Mouse (Mus musculus) adipocyte (in vitro differentiated cells): ENCODE measurements at regions not wholly inside any gene's neighbourhood (a gene's known extent, or its start where the extent isn't known, plus 50 kb on each side); places are given as distances from the start of the nearest gene placed in this dataset.
A peak's percentile ranks its signal among the peaks of the same experiment; 100 is the strongest.

Source experiments
- DNase-seq: peaks from one replicate; pipeline ENCODE4 v3.0.0-alpha.2; 2016; ENCODE audit warnings: low spot score

DNA sequence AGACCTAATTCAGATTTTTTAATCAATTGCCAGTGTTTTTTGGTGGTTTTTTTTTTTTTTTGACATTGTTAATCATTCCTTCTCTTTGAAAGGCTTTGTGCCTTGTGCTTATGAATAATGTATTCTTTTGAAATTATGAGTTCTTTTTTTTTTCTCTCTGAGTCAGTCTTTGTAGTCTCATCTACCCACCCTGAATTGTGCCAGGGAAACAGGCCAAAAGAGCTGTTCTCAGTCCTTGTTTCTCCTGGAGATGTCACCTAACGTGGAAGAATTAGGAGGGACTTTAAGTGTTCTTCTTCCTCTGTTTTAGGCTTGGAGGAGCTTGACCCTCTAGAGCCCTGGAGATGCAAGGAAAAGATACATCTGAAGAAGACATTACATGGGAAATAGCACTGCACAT is 2012.6 kb downstream of the Poteg start:
- no peak for DNase-seq

DNA sequence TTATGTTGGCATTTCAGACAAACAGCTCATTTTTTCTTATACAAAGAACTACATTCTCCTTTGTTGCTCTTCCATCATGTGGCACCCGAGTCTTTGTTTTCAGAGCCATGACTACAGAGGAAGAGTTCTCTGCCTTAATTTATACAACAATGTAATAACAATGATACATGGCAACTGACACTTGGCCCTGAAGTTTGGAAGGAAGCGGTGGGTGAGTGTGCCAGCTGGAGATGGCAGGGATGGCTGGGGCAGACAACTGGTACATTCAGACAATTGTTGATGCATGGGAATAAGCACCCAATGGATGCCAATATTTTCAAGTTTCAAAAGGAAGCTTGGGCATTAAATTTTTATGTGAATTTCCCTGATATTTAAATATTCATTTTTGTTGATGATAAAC is 2045.5 kb downstream of the Poteg start:
- no peak for DNase-seq

DNA sequence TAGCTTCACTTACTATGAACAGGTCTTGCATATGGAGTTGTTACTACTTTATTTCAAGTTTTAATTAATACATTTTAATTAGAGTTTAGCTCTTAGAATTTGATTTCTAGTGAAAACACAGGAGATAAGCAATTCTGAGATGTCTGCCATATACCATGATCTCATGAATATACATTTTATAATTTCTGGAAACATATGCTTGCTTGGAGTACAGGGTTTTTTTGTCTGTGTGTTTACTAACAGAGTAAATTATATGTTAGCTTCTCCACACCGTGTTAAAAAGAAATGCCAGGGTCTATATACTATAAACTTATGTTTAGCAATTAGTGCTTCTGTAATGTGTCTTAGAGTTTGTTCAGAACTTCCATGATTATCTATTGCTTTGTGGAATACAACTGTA is 2079.9 kb downstream of the Poteg start:
- no peak for DNase-seq

DNA sequence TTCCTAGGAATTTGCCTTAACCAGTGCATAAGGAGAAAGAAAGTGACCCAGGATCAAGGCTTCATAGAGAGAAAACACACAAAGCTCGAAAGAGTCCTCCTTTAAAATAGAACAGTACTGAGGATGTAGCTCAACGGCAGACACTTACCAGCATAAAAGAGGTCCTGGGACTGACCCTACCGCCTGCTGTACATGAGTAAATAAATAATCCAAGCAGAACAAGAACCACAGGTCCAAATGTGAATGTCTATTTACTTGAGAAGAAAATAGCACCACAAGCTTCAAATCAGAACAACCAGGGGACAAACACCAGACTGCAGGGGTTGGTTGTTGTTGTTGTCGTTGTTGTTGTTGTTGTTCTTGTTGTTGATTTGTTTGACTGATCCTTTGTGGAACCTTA is 2084.1 kb downstream of the Poteg start:
- DNase-seq = no peak

DNA sequence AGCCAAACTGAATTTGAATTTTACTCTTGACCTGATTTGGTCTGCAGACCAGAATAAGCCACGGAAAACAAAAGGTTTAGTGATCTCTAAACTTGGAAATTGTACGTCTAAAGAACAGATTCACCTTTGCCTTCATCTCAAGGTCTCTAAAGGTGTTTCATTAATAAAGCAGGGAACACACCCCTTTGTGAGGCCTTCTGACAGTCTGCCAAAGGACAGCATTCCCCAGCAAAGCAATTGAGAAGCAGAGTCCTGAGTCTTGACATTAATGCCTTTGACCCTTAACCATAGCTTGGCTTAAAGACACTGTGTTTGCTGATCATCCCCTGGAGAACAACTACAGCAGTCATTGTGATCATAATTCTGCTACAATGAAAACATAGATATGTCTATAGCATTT is 2090.5 kb downstream of the Poteg start:
- no peak for DNase-seq

DNA sequence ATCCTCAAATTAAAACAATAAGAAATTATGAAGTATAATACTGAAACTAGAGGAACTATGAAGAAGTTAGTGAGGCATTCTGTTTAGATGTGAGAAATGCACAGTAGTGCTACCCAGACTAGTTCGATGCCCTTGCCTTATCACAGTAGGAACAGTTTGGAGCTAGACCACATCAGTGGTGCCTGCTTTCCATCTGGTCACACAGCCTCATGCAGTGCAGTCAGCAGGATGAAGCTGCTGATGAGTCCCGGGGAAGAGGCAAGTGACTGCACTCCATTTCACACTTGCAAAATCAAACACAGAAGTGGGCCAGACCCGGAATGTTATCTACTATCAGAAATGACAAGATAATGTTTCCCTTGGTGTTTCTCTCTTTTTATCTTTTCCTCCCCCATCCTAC is 2092.4 kb downstream of the Poteg start:
- no peak for DNase-seq

DNA sequence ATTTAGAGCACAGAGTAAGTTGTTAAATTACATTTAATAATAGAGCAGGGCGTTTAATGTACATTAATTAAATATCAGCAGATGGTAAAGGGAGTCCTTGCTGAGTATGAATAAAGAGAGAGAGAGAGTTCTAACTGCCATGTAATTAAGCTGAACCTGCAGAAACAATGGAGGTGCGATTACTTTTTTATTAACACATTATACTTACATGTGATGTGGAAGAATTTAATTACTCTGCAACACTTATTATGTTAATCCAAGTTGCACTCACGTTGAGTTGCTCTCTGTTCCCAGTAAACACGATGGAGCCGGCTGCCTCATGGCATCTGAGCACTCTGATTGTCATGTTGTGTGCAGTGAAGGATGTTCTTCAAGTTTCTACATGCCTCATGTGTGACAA is 2096.7 kb downstream of the Poteg start:
- DNase-seq = no peak

DNA sequence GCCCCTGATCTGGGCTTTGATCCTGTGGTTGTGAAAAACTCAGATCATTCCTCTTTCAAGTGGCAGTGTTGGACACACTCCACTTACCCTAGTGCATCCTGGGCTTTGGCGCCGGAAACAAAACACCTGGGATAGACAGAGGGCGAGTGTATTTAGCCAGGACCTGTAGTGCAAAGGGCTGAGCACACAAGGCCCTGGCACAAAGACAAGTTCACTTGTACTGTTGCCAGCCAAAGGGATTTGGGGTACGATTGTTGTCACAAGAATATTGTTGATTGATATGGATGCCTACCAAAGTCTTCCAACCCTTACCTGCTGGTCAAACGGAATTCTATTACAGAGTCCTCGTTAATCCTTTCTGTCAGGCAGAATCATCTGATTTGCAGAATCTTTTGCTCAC is 2138.2 kb downstream of the Poteg start:
- DNase-seq = no peak

DNA sequence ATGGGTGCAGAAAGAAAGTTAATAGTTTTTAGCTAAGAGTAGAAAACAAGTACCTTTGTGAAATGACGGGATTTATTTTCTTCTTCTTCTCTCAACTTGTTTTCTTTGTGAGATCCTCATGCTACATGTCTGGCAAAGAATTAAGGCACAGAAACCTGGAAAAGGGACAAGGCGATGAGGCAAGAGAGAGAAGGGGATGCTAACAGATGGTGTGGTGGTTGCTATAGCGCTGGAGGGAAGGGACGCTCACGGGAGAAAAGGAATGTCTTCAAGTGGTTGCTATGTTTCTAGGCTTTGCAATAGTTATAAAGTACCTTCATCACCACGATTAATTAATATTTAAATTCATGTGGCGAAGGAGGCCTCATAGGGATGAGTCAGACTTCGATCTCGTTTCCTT is 2146.7 kb downstream of the Poteg start:
- no peak for DNase-seq

DNA sequence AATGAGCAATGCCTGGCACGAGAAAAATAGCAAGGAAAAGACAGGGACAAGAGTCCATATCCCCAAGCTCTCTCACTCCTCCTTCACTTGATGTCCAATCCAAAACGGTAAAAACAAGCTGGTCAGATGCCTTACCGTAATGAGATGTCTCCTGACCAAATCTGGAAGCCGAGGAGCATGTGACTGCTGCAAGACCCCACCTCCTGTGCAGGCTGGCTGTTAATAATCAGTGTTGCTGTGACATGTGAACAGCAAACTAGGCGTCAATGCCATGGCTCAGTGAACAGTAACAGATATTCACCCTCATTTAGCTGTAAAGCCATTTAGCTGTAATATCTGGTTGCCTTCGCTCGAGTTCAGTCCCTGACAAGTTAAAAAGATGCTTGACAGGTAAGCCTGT is 2166.6 kb downstream of the Poteg start:
- DNase-seq = no peak

DNA sequence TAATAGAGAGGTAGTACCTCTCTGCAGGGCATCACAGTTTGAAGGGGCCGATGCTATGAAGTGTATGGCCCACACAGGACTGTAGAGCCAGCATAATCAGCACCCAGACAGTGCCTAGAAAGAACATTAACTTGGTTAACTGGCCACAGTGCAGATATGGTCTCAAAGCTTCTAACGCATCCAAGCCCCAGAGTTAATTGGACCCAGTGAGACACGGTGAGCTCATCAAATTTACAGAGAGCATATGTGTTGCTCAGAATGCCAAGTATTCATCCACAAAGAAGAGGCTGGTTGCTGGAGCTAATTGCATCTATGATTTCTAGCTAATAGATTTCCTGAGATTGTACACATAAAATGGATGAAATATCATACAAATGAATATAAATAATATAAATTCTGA is 2214.1 kb downstream of the Poteg start:
- DNase-seq = peak; percentile 1

DNA sequence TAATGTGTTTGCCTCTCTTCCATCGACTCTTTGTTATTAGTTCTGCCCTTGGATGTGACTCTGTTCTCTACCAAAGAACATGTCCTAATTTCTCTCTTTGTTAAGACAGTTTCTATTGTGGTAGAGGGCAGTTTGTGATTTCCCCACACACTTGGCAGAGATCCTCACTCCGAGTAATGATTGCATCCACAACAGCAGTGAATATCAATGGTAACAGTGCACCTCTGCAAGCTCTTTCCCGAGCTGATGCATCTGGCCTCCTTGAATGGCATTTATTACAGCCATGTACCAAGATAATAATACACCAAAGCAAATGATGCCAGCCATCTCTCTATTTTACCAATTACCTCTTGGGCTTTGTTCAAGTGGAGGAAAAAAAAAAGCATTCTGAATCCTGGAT is 2228.4 kb downstream of the Poteg start:
- DNase-seq = no peak

DNA sequence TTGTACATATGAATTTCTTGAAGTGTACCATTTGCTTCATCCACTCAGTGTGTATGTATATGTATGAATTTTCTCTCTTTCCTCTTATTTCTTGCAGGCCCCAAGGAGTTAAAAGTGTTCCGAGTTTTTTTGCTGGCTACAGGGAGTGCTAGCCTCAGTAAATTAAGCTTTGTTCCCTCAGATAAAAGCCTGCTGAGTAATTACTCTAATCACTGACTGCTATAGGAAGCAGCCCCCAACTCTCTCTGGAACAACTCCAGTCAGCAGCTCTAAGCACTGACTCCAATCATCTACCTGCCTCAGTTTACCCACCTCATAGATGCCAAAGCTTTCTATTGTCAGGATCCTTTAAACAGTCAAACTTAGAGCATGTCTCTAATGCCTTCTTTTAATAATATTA is 2235.9 kb downstream of the Poteg start:
- DNase-seq = no peak

DNA sequence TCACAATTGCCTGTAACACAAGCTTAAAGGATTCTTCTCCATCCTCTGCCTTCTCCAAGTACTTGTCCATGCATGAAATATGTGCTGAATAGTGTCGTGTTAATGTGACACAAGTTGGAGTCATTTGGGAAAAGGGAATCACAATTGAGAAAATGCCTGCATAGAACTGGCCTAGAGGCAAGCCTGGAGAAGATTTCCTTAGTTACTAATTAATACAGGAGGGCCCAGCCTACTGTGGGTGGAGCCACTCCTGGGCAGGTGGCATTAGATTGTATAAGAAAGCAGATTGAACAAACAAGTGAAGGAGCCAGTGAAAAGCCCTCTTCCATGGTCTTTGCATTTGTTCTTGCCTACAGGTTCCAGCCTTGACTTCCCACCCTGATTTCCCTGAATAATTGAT is 2239.1 kb downstream of the Poteg start:
- no peak for DNase-seq

DNA sequence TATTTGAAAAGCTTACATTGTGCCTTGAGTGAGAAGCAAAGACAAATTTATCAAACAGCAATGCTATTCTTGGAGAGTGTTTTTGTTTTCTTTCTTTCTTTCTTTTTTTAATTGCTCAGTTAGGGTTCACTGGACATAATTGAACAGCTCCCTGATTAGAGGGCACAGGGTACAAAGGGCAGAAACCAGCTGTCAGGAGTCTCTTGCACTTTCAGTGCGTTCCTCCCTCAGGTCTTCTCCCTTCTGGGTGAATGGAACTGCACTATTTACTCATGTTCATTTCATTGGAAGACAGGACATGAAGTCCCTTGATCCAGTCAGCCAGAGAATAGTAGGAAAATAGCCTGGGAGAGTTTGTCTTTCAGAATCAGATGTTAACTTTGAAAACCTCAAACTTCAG is 2248.2 kb downstream of the Poteg start:
- DNase-seq = no peak
